Mouse (Mus musculus) olfactory bulb, adult 2 months (tissue): ENCODE measurements at regions not wholly inside any gene's neighbourhood (a gene's known extent, or its start where the extent isn't known, plus 50 kb on each side); places are given as distances from the start of the nearest gene placed in this dataset.

Source experiments
- CTCF ChIP-seq: fragments of 200-500 bp; IDR thresholded peaks from 2 replicates; pipeline ENCODE4 v1.5.1; 2012; ENCODE audit warnings: low read depth, mild to moderate bottlenecking, low read length, moderate library complexity; ENCODE audit not compliant: insufficient read depth
- POLR2A ChIP-seq: fragments of 200-500 bp; IDR thresholded peaks from 2 replicates; pipeline ENCODE4 v1.6.1; 2012; ENCODE audit warnings: mild to moderate bottlenecking, low read depth, low read length, moderate library complexity; ENCODE audit not compliant: insufficient read depth

GRCm38 (mm10) chr17:47150636-47151035 is 140.3 kb upstream of the Ubr2 start:
- no peak for TF ChIP-seq POLR2A
- no peak for TF ChIP-seq CTCF
